Mouse (Mus musculus) liver, embryonic 14.5 days (tissue): ENCODE data around the gene Hscb. TPM values are rescaled to one million over a fixed set of nuclear protein-coding genes. Genes with fewer than 3 reads are reported as not detected.

Source experiments
- ATAC-seq: fragments of 200-750 bp; cut with Nextera tagmentation; 2 replicates; pipeline ENCODE4 v1.8.0; 2017; ENCODE audit warnings: moderate number of reproducible peaks, mild to moderate bottlenecking, moderate library complexity; ENCODE audit not compliant: insufficient read depth
- DNase-seq, 3 experiments: peaks; one replicate each; pipeline ENCODE4 v3.0.0-alpha.2; 2012 to 2013; ENCODE audit warnings: low read depth in 3 of 3, low spot score in 3 of 3
- H3K27ac ChIP-seq: fragments of 300-500 bp; sonication (generic); 2 replicates; pipeline ENCODE4 v1.5.1; 2014; ENCODE audit warnings: moderate library complexity, mild to moderate bottlenecking, control low read depth, inconsistent platforms
- H3K27me3 ChIP-seq: fragments of 300-500 bp; sonication (generic); 2 replicates; pipeline ENCODE4 v1.6.1; 2014; ENCODE audit warnings: mild to moderate bottlenecking, low read length, moderate library complexity; ENCODE audit not compliant: control insufficient read depth, insufficient read depth
- H3K36me3 ChIP-seq: fragments of 300-500 bp; sonication (generic); replicated peaks from 2 replicates; pipeline ENCODE4 v1.6.1; 2014; ENCODE audit warnings: low read depth; ENCODE audit not compliant: control insufficient read depth, insufficient read depth
- H3K4me1 ChIP-seq, 2 experiments: fragments of 200-500 bp in 1 of 2; fragments of 300-500 bp in 1 of 2; sonication (generic) in 1 of 2; replicated peaks; 2 replicates each; pipeline ENCODE4 v1.6.1; 2012 to 2014; ENCODE audit warnings: antibody characterized with exemption in 1 of 2, inconsistent platforms in 1 of 2, low read length in 1 of 2; ENCODE audit not compliant: control insufficient read depth in 2 of 2, insufficient read depth in 2 of 2
- H3K4me2 ChIP-seq: fragments of 300-500 bp; sonication (generic); 2 replicates; pipeline ENCODE4 v1.6.1; 2014; ENCODE audit warnings: low read depth, mild to moderate bottlenecking, control low read depth, moderate library complexity
- H3K4me3 ChIP-seq, 2 experiments: fragments of 200-500 bp in 1 of 2; fragments of 300-500 bp in 1 of 2; sonication (generic) in 1 of 2; 2 replicates each; pipeline ENCODE4 v1.5.1; 2012 to 2014; ENCODE audit warnings: low read depth in 2 of 2, low read length in 2 of 2, mild to moderate bottlenecking in 2 of 2, control low read depth in 1 of 2, inconsistent platforms in 1 of 2, moderate library complexity in 1 of 2; ENCODE audit not compliant: insufficient read depth in 1 of 2
- H3K9ac ChIP-seq: fragments of 300-500 bp; sonication (generic); replicated peaks from 2 replicates; pipeline ENCODE4 v1.6.1; 2014; ENCODE audit warnings: mild to moderate bottlenecking, control low read depth, moderate library complexity
- H3K9me3 ChIP-seq: fragments of 300-500 bp; sonication (generic); 2 replicates; pipeline ENCODE4 v1.6.1; 2016; ENCODE audit warnings: low read length, mixed read lengths; ENCODE audit not compliant: control insufficient read depth
- CTCF ChIP-seq: IDR thresholded peaks from 2 replicates; pipeline ENCODE4 v1.5.1; 2016; ENCODE audit warnings: antibody characterized with exemption, low read depth, control low read depth
- EP300 ChIP-seq: IDR thresholded peaks from 2 replicates; pipeline ENCODE4 v1.6.1; 2016; ENCODE audit warnings: antibody characterized with exemption, low read depth
- WGBS: fragments of 180-500 bp; shearing (Covaris S2); extraction: QIAGEN DNeasy Blood & Tissue Kit; methylation state at CpG from one replicate; pipeline ENCODE4 v1.1.7; 2014; ENCODE audit not compliant: insufficient replicate concordance; 5-methylcytosine and 5-hydroxymethylcytosine counted together
- polyA plus RNA-seq, 2 experiments: library from polyadenylated mRNA; depleted of rRNA in 1 of 2; stranded (reverse) in 1 of 2; unstranded in 1 of 2; fragments of >200 nt; fragmentation: Nextera tagmentation in 1 of 2; extraction: Ambion mirVana in 1 of 2; gene quantifications; 2 replicates each; pipeline versions ENCODE4 v1.2.1 to v1.2.3; 2012 to 2014

Hscb gene
- polyA plus RNA-seq, 2 experiments = 28.8 to 55.7 TPM

DNA sequence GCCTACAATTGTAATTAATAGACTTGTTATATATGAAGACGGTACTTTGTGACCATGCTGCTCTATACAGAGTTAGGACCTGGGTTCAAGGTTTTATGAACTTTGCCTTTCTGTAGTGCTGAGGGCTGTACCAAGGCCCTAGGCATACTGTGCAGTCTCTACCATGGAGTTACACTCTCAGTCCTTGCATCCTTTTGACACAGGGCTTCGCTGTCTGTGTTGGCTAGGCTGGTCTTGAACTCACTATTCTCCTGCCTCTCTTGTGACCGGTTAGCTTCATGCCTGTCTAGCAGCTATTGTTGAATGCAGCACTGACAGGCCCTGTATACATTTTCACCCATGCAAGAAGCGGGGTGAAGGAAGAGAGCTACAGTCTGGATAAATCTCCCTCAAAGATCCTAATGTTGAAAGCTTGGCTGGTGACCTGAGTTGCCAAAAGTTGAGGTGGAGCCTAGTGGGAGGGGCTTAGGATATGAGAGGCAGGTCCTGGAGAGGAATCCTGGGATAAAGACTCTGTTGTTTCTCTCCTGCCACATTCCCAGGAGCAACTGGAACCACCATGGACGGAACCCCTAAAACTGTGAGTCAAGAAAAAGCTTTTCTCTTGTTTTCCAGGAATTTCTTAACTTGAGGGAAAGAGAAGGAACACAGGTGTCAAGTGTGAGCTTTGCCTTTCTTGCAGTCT lies 8.4 kb downstream of the Hscb start:
- Histone ChIP-seq H3K27me3 (no peaks in the 10 kb centered on the region), H3K9ac (no peak overlapping the region), H3K27ac (no peak overlapping the region), H3K36me3 (peaks cover 20% of the 10 kb centered on the region), H3K9me3 (no peaks in the 10 kb centered on the region), H3K4me2 (no peak overlapping the region), H3K4me3 (no peak overlapping the region), H3K4me1 (peaks cover 21 to 24% of the 10 kb centered on the region in 2 experiments)
- TF ChIP-seq CTCF (no peak), EP300 (no peak)
- WGBS = 85% methylated on average over 5 of the region's 5 CpGs
- DNase-seq (no peak), ATAC-seq (no peak)

DNA sequence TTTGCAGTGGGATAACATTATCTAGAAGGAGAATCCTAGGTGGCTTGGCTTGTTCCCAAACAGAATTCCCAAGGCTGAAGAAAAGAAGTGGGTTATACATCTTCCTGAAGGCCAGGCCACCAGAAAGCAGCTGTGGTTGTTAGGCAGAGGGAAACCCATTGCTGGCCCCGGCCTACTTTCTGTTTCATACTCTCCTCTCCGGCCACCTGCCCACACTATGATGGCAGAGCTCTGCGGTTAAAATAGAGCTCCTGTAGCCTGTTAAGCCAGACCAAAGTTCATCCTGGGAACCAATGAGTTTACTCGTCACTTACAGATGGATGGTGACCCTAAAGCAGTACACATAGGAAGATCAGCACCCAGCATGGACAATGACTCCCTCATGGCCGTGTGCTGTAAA lies 12.0 kb downstream of the Hscb start:
- Histone ChIP-seq H3K36me3 (peaks cover 10% of the 10 kb centered on the region), H3K9ac (no peak overlapping the region), H3K4me2 (no peak overlapping the region), H3K4me1 (no peaks in the 10 kb centered on the region), H3K27me3 (no peaks in the 10 kb centered on the region), H3K4me3 (no peak overlapping the region), H3K27ac (no peak overlapping the region), H3K9me3 (no peaks in the 10 kb centered on the region)
- DNase-seq (no peak), ATAC-seq (0 out of 2 replicates have a peak, but pooled peaks have one; percentile 8)
- TF ChIP-seq CTCF (no peak), EP300 (no peak)
- 82% methylated on average over 5 of the region's 5 CpGs for WGBS

DNA sequence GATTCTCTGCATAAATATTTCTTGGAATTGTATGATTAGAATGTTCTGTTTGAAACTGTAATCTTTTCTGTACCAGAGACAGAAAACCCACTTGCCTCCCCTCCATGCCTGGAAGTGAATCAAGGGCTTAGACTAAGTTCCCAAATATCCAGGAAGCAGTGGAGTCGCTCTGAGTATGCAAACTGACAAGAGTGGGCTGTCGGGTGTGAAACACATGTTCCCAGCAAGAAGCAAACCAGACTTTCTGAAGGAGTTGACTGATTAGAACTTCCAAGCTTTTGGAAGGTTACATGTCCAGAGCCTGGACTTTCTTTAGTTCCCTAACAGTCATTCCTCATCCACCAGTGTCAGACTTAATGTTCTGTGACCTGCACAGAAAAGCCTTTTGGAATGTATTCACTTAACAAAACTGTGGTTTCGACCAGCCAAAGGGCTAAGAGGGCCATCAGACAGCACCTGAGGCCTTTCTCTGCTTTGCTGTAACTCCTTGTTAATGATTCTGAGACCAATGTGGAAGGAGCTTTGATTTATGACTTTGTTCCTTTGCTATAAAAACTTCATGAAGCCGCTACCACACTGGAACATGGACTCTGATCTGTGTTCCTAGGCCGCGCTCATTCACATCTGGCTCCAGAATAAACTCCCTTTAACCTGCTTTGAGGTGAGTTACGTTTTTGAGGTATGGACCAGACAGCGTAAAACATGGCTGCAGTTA lies 12.6 kb downstream of the Hscb start:
- Histone ChIP-seq H3K4me1 (no peaks in the 10 kb centered on the region), H3K4me2 (no peak overlapping the region), H3K27me3 (no peaks in the 10 kb centered on the region), H3K4me3 (no peak overlapping the region), H3K9ac (no peak overlapping the region), H3K9me3 (no peaks in the 10 kb centered on the region), H3K36me3 (peaks cover 7% of the 10 kb centered on the region), H3K27ac (no peak overlapping the region)
- TF ChIP-seq EP300 (no peak), CTCF (no peak)
- ATAC-seq (no peak), DNase-seq (no peak)
- 83% methylated on average over 8 of the region's 8 CpGs for WGBS

- TF ChIP-seq EP300 (no peak), CTCF (no peak)
- no peaks in the 10 kb centered on the region for H3K27me3 ChIP-seq
- no peak overlapping the region for H3K9ac ChIP-seq
- H3K4me3 ChIP-seq = no peak overlapping the region
- H3K36me3 ChIP-seq = peaks cover 7% of the 10 kb centered on the region
- no peak overlapping the region for H3K27ac ChIP-seq
- H3K4me2 ChIP-seq = no peak overlapping the region
- WGBS = 72% methylated on average over 4 of the region's 4 CpGs
- H3K4me1 ChIP-seq = no peaks in the 10 kb centered on the region
- no peaks in the 10 kb centered on the region for H3K9me3 ChIP-seq
- ATAC-seq (no peak), DNase-seq (no peak)
These were observed 15.2 kb downstream of the Hscb start for GRCm38 (mm10) chr5:110824421-110824820.

DNA sequence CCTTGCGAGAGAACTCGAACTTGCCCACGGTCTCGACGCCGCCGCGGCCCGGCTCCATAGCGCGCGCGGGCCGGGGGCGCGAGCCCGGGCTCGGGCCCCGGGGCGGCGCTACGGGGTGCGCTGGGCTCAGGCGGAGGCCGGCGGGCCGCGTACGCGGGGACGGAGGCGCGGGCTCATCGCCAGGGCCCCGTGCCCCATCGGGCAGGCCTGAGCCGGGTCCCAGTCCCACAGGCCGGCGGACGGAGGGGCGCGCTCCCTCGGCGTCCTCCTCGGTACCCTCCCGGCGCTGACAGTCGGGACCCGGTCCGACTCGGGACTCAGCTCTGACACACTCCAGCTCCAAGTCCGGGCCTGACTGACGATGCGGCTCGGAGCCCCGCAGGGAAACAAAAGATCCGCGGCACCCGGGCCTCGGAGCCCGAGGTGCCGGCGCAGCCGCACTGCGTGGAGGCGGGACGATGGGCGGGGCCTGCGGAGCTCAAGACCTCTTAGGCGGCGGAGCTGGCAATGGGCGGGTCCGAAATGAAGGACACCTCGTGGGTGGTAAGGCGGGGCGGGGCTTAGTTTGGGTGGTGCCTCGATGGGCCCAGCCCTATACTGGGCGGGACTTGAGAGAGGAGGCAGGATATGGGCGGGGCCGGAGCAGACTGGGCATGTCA lies 29.8 kb downstream of the Hscb start, which contains the start of gene Ulk1:
Ulk1 (minus strand) TSS at position 431 of the 659 bp plus-strand sequence.
- peak within 1 kb of the TSS; percentile 85 for H3K4me2 ChIP-seq
- H3K27me3 ChIP-seq = no peaks in the 10 kb centered on the region
- under 1% methylated on average over 73 of the region's 80 CpGs for WGBS
- H3K27ac ChIP-seq = peak within 1 kb of the TSS; percentile 76
- peak within 1 kb of the TSS; percentile 91 for H3K9ac ChIP-seq
- no peaks in the 10 kb centered on the region for H3K9me3 ChIP-seq
- peaks cover 10% of the 10 kb centered on the region; the same call in 1 of the 2 replicates for H3K36me3 ChIP-seq
- peaks cover 13 to 33% of the 10 kb centered on the region in 2 experiments for H3K4me1 ChIP-seq
- H3K4me3 ChIP-seq = peak within 1 kb of the TSS; percentile 67 to 85
- DNase-seq (peak; percentile 99 to 100 (median 99)), ATAC-seq (peak; percentile 86)
- no peak for TF ChIP-seq EP300
